Mouse (Mus musculus) gastrocnemius, postnatal 4 days (tissue): ENCODE measurements at regions not wholly inside any gene's neighbourhood (a gene's known extent, or its start where the extent isn't known, plus 50 kb on each side); places are given as distances from the start of the nearest gene placed in this dataset.

ENCODE experiments used
- DNase-seq, 2 experiments: peaks; one replicate each; pipeline ENCODE4 v3.0.0; 2021 to 2022; ENCODE audit warnings: low spot score in 2 of 2, mixed read lengths in 2 of 2

GRCm38 (mm10) chr7:58557535-58557934 is 98.4 kb upstream of the Atp10a start:
- DNase-seq: no peak

- DNase-seq: no peak
These were observed 87.2 kb upstream of the Atp10a start for GRCm38 (mm10) chr7:58568807-58569206.

- DNase-seq: peak; percentile 20 to 43
These were observed 71.6 kb upstream of the Atp10a start for GRCm38 (mm10) chr7:58584241-58584820.

- no peak for DNase-seq
These were observed 70.2 kb upstream of the Atp10a start for GRCm38 (mm10) chr7:58585626-58586256.

GRCm38 (mm10) chr7:58595951-58596350 is 60.0 kb upstream of the Atp10a start:
- no peak for DNase-seq
